Mouse (Mus musculus) bone marrow, adult 2 months (tissue): ENCODE data around the gene Mogs.

Experiments
- CTCF ChIP-seq: fragments of 200-500 bp; IDR thresholded peaks from 2 replicates; pipeline ENCODE4 v1.5.1; 2011; ENCODE audit warnings: low read length, control low read depth; ENCODE audit not compliant: control insufficient read depth, insufficient read depth
- POLR2A ChIP-seq: fragments of 200-500 bp; IDR thresholded peaks from 2 replicates; pipeline ENCODE4 v1.6.1; 2011; ENCODE audit warnings: low read depth, mild to moderate bottlenecking, control low read depth, low read length, borderline replicate concordance; ENCODE audit not compliant: control insufficient read depth

DNA sequence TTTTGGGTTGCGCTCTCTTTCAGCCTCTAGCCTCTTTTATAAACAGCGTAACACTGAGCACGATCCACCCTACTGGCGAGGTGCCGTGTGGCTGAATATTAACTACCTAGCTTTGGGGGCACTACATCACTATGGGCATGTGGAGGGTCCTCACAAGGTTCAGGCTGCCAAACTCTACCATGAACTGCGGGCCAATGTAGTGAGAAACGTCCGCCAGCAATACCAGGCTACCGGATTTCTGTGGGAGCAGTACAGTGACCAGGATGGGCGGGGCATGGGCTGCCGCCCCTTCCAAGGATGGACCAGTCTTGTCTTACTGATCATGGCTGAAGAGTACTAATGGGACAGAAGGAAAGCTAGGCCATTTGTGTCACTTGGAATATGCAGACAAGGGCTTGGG is 3.1 kb downstream of the Mogs start:
- TF ChIP-seq POLR2A (no peak), CTCF (no peak)
